Mouse (Mus musculus) Muller cell, postnatal 12 days (primary cell): ENCODE data around the gene Pdf.
"Not testable (repeated sequence)": the region's sequence is repeated elsewhere in the genome, so short reads cannot be mapped to it uniquely, and the experiment has no call there.

Experiments
- DNase-seq: peaks from one replicate; pipeline ENCODE4 v3.0.0-alpha.2; 2015; ENCODE audit errors: inconsistent ontology term

The Pdf gene

DNA sequence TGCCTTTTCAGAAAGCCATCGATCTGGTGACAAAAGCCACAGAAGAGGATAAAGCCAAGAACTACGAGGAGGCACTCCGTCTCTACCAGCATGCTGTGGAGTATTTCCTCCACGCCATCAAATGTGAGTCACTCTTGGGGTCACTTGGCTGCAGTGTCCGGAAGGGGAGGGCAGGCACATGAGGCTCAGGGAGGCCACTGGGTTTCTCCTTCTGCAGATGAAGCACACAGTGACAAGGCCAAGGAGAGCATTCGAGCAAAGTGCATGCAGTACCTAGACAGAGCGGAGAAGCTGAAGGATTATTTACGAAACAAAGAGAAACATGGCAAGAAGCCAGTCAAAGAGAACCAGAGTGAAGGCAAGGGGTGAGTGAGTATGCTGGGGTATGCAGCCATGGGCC lies 11.8 kb downstream of the Pdf start:
- no peak for DNase-seq

DNA sequence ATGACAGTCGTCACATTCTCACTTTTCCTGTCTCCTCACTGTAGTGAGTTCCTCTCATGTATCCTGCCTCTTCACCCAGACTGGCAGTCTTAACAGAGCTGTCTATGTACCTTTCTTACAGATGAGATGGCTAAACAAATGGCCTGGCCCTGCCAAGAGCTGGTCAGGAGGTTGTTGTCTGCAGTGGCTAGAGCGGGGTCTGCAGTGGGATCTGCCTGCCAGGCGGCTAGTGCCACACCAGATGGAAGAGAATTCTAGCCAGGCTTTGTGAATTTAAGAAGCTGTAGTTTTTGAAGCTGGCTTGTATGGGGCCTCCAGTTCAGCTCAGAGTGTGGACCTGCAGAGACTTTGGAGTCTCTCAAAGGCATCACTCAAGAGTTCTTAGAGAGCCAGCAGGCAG lies 12.8 kb downstream of the Pdf start:
- DNase-seq, result no peak

DNA sequence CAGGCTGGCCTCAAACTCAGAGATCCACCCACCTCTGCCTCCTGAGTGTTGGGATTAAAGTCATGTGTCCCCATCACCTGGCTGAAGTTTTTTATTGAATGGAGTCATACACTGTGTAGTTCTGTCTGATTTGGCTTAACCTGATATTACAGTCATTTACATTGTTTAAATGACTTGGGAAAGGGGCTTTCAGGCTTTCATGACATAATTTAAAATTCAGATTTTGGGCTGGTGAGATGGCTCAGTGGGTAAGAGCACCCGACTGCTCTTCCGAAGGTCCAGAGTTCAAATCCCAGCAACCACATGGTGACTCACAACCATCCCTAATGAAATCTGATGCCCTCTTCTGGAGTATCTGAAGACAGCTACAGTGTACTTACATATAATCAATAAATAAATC lies 14.8 kb downstream of the Pdf start:
- not testable (repeated sequence) for DNase-seq

DNA sequence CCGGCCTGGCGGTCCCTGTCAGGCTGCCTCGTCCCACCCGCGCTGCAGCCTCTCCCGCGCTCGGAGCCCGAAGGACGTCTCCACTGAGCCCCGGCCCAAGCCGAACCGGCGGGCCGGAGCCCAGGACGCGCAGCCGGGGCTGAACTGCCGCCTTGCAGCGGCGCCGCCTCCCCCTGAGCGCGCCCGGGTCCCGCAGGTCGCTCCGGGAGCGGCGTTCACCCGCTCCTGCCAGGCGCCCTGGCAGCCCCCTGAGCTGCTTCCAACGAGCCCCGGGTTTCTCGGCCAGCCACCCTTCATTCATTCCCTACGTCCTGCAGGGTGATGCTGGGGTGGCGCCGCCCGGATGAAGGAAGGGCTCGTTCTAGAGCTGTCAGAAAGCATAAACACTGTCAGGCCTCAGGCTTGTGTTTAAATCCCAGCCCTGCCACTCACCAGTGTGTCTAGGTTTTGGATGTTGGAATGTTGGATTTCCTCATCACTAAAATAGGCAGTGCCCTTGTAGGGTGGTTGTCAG lies 16.8 kb downstream of the Pdf start:
- DNase-seq, result no peak

DNA sequence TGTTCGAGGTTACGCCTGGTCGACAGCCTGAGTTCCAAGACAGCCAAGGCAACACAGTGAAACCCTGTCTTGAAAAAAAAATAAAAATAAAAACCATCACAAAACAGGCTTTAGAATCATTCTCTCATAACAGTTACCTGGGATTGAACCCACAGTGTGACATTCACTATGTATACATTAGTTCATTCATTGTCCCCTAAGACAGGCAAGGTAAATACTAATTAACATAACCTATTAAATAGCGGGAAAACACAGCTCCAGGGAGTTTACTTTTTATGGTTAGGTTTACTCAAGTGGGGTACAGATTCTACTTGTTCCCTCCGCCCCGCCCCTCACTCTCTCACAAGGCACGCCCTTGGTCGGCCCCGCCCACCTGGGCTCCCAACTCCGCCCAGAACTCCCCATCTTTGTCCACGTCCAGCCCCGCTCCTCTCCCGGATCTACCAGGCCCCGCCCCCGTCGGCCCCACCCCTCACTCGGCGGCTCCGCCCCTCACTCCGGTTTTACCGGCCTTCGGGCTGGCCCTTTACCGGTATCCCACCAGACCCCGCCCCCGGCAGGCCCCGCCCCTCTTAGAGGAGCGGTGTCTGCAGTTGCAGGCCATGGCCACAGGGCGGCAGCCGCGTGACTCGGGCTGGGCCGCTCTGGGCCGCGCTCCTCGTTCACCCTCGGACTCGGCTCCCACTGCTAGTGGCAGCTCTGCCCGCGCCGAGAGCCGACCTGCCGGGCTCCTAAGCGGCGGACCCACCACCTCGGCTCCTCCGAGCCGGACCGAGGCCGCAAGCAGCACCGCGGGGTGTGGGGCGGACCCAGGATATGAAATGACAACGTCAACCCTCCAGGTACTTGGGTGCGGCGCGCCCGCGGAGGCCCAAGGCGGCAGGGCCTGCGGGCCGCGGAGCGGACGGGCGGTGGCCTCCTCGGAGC lies 17.5 kb downstream of the Pdf start, which contains the start of gene Vps4a:
Vps4a (plus strand) TSS at position 573 of the 927 bp plus-strand sequence.
- DNase-seq, result peak; percentile 98

DNA sequence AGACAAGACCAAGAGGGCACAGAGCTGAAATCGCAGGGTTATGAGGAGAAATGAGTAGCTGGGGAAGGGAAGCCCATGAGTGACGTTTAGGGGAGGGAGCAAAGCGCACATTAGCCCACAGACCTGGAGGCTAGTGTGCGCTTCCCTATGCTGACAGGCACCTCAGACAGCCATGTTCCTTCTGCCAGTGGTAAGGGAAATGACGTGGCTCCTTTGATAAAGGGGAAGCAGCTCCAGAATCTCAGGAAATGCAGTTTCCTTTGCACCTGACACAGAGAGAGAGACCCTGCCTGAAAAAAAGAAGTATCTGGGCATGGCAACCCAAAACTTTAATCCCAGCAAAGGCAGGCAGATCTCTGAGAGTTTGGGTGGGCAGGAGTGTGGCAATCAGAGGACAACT lies 18.4 kb downstream of the Pdf start:
- no peak for DNase-seq

DNA sequence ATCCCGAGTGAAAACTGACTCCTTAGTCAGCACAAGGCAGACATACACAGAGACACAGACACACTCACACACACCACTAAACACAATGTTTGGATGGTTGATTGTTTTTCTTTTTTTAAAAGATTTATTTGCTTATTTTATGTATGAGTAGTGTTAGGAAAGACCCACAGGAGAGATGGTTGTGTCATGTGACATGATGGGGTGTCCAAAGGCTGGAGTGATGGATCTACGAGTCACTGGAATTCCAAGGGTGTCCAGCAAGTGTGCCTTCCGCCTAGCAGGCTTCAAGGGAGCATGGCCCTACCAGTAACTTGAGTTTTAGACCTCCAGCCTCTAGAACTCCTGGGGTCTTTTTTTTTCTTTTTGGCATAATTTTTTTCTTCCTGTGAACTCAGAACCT lies 19.1 kb downstream of the Pdf start:
- no peak for DNase-seq

DNA sequence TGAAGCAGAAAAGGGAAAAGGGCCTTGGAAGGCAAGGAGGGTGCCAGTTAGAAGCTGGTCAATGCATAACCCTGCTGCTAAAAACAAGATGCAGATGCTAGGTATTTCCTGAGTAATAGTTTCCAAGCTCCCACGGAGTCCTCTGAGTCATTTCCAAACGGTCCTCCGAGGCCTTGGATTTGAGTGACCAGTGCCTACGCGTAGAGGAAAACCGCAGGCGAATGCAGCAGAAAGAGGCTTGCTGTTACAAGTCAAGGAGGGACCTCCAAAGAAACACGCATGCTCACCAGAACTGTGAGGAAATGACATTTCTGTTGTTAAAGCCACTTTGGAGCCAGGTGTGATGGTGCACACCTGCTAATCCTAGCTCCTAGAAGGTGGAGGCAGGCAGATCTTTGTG lies 24.9 kb downstream of the Pdf start:
- no peak for DNase-seq

DNA sequence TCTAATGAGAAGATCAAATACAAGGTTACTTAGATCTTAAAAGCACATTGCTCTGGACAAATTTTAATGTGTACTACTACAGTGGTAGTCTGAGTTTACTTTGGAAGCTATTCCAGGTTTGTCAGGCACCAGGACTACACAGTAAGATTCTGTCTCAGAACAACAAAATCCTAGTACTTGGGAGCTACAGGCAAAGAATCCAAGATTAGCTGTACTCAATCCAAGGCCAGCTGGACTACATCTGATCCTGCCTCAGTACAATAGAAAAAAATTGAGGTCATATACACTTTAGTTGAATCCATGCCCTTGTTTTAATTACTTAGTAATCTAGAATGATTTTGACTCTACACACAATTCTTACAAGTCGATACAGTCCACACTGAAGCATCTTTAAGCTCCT lies 33.5 kb downstream of the Pdf start:
- no peak for DNase-seq

DNA sequence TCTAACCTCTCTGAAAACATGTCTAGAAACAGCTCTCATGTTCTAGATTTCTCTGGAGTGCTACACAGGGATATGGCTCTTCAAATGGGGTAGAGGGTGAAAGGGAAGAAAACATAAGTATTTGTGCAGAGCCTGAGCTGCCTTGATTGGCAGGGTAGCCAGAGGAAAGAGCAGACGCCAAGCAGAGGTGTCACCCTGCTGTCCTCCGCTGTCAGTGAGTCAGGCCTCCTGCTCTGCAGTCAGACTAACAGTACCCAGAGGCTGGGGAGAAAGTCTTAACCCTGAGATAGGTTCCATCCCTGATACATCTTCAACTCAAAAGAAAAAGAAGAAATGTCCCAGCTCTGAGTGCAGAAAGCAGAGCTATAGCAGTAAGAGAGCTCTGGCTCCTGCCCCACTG lies 35.7 kb downstream of the Pdf start:
- DNase-seq, result no peak

DNA sequence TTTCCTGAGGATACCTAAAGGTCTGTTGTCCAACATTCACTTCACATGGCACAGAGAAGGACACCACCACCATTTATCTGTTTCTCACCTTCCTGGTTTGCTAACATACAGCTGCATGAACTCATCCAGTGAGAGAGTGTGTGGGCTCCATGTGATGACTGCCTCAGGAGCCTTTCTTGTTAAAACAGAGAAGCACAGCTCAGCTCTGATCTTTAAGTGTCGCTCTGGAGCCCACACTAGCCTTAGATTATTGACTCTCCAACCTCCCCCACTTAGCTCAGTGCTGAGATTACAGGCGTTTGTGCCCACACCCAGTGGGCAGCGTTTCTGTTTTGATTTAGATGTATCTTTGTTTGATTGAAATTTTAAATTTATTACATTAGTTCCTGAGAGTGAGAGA lies 40.6 kb downstream of the Pdf start:
- DNase-seq, result no peak

DNA sequence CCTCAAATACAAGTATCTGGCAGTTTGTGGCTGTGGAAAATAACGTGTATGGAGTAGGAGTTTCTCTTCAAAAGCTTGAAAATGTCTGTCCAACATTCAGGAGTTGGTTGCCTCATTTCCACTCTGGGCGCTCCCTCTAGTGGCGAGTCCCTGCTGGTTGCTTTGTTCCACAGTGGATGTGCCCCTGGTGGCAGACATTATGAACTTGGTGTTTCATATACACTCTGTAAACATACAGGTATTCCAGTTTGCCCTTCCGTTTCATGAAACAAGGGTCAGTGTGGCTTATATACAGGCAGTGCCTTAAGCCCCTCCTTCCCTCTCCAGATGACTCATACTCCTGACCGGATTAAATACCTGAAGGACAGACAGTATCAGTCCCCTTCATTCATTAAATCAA lies 45.9 kb downstream of the Pdf start:
- peak; percentile 78 for DNase-seq

DNA sequence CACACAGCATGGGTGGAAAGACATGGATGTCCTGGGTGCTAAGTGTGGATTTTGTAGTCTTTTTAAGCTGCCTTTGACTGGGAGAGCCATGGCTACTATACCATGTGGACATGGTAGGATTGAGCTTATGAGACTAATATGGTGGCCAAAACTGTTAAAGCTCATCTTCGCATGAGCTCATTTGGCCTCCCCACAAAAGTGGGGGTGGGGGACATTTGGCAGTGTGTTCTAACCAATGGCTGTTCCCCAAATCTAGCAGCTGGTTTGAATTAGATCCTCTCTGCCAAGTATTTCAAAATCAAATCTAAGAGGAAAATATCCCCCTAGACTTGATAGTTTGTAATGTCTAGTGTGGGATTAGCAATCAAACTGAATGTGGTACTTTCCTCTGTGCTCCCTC lies 49.3 kb downstream of the Pdf start:
- peak; percentile 36 for DNase-seq

DNA sequence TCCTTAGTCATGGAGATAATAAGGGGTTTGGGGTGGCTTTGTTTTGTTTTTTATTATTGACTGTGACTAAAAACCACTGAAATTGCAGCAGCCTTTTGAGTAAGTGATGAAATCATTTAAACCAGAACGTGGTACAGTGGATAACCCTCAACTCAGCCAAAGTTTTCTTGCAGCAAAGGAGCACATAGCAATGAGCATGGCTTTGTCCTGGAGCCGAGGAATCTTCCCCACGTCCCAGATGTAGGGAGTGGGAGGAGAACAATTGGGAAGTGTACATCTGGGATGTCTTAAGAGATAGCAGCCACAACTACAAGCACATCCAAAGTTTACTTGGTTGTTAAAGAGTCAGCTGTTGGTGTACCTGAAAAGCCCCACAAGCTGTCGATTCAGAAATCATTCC lies 51.0 kb downstream of the Pdf start:
- no peak for DNase-seq

DNA sequence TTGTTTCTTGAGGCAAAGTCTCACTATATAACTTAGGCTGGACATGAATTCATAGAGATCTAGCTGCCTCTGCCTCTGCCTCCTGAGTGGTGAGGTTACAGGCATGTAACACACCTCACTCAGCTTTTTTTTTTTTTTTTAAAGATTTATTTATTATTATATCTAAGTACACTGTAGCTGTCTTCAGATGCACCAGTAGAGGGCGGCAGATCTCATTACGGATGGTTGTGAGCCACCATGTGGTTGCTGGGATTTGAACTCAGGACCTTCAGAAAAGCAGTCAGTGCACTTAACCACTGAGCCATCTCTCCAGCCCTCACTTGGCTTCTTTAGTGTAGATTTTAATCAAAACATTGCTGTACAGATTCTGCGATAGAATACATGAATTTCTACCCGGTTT lies 52.1 kb downstream of the Pdf start:
- not testable (repeated sequence) for DNase-seq
